Mouse (Mus musculus) erythroblast, embryonic 14.5 days (primary cell): Measurements from ENCODE around the gene Ppfibp1.

Source experiments
- GATA1 ChIP-seq: IDR thresholded peaks from 2 replicates; pipeline ENCODE4 v1.6.1; 2012; ENCODE audit warnings: low read length, inconsistent platforms, mixed read lengths
- TAL1 ChIP-seq: IDR thresholded peaks from 3 replicates; pipeline ENCODE4 v1.6.1; 2012; ENCODE audit warnings: low read length, inconsistent platforms, mixed read lengths

DNA sequence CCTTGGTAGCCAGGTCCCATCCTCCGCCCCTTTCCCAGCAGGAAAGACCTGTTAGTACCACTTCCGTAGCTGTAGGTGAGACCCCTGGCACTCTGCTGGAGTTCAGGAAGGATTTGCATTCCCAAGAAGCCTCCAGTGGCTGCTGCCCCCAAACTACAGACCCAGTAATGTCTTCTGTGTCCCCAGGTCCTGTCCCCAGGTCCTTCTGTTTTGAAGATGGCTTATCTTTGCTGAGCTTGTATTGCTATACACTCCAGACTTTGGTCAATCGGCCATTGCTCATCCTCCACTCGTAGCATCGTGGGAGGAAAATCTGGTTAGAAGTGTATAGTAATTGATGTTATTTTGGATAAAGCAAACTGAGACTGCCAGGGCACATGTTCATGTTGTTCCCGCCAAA lies 79.5 kb downstream of the Ppfibp1 start:
- TF ChIP-seq GATA1 (no peak), TAL1 (no peak)
